Mouse (Mus musculus) left cerebral cortex, adult 9 months (tissue): ENCODE measurements around the gene Ddx19b.
"Not testable (repeated sequence)": the region's sequence is repeated elsewhere in the genome, so short reads cannot be mapped to it uniquely, and the experiment has no call there.

Experiments used
- DNase-seq, 2 experiments: peaks; one replicate each; pipeline ENCODE4 v3.0.0; 2022; ENCODE audit warnings: low spot score in 2 of 2

The Ddx19b gene

DNA sequence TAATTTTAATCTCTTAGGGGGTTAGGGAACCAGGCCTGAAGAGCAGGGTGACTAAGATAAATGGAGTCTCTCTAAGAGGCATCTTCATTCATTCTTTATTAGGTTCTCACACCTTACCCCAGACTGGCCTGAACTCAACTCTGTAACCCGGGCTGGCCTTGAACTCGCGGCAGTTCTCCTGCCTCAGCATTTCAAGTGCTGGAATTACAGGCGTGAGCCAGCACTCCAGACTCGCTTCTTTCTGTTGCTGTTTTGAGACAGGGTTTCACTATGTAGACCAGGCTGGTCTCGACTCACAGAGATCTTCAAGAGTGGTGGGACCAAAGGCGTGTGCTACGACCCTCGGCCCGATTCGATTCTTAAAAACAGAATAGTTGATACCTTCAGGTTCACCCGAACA lies 2.7 kb upstream of the Ddx19b start:
- no peak for DNase-seq

DNA sequence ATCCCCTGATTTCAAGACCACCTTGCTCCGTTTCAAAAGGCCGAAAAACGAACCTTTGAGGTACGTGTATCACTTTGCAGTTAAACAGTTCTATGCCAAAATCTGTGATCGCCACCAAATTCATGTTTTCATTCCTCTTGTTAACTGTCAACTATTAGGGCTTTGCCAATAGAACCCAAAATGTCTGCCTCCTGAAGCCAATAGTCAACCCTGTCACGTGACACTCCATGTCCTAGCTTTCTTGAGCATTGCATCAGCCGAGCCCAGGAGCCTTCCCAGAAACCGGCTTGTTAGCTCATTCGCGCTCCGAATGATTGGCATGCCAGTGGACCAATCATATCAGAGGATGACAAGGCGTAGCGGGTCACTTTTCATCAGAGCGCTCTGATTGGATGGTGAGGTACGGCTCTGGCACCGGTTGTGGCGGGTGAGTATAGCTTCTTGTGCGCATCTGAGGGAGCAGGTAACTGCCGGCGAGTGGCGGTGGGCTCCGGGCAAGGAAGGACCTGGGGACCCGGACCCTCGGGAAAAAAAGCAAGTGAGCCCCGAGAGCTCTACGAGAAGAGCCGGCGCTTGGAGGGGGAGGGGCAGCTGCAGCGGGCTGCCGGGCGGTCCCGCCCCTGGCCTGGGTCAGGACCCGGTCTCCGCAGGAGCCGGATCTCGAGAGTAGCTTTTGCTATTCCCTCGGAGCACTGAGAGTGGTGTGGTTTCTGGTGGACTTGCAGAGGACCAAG lies 2.1 kb upstream of the Ddx19b start:
- DNase-seq, result peak; percentile 99 to 100

DNA sequence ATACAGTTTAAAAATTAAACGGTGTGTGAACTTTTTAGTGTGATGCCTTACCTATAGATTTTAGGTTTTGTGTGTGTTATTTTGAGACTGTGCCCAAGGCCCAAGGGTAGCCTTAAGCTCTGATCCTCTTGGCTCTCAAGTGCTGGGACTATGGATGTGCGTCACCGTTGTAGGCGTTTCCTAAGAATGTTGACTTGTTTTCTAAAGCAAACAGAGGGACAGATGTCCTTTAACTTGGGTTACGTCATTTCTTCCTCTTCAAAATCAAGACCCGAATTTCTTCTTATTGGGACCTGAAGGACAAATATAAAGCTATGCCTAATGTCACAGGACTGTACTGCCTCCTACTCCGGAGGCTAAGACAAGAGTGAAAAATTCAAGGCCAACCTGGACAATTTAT lies 1.4 kb upstream of the Ddx19b start, which contains the start of gene Aars:
Gene Aars (plus strand): TSS at position 229 of the 400 bp plus-strand sequence.
- DNase-seq, result no peak

DNA sequence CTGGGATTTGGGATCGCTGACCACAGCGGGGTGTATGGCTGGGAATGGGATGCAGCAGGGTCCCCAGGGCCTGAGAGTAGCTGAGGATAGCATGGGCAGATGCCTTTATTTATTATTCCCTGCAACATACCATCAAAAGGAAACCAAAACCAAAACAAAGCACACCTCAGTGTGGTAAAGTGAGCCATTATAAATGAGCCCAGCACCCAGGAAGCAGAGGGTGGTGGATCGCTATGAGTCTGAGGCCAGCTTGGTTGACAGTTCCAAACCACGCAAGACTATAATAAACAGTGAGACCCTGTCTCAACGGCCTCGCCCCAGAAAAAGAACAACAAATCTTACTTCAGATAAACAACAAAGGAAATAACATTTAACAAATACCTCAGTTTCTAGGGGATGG lies 1.5 kb downstream of the Ddx19b start:
- DNase-seq, result no peak

DNA sequence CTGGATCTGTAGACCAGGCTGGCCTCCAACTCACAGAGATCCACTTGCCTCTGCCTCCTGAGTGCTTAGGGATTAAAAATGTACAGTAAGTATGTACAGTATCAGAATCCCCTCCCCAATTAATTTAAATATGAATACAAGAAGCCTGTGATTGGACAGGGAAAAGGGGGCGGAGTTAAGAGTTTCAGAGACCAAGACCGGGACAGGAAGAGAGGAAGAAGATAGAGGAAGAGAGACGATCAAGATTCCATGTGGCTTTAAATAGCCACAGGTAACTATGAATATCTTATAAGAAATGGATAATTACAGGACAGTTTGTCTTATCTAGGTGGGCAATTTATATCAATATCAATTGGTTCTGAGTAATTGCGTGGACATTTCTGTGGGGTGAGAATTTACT lies 2.0 kb downstream of the Ddx19b start:
- no peak for DNase-seq

DNA sequence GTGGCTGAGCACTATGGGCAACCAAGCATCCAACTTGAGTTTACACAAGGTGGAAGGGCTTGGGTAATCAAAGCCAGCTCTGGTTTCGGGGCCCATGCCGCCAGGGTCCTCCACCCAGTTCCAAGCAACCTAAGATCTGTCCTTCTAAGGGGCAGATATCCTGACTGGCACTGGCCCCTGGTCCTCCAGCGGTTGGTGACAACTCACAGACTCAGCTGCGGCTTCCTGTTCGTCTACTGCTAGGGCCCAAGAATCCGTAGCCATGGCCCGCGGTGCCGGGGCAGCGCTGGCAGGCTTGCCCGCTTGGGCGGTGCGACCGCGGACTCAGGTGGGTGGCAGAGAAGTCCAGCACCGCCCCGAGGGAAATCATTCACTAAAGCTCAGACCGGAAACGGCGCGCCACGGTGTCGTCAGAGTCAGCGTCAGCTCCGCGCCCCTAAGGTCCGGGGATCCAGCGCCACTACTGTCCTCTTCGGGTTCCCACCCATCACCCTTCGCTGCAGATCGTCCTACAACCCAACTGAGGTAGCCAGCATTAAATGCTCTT lies 4.1 kb downstream of the Ddx19b start:
- peak; percentile 62 to 88 for DNase-seq

DNA sequence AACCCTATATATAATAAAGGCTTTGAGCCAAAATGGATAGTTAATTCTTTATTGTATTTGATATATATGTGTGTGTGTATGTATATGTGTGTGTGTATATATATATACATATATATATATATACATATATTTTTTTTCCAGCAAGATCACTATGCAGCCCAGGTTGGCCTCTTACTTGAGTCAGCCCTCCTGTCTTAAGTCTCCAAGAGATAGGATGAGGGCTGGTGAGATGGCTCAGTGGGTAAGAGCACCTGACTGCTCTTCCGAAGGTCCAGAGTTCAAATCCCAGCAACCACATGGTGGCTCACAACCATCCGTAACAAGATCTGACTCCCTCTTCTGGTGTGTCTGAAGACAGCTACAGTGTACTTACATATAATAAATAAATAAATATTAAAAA lies 4.9 kb downstream of the Ddx19b start:
- not testable (repeated sequence) for DNase-seq

DNA sequence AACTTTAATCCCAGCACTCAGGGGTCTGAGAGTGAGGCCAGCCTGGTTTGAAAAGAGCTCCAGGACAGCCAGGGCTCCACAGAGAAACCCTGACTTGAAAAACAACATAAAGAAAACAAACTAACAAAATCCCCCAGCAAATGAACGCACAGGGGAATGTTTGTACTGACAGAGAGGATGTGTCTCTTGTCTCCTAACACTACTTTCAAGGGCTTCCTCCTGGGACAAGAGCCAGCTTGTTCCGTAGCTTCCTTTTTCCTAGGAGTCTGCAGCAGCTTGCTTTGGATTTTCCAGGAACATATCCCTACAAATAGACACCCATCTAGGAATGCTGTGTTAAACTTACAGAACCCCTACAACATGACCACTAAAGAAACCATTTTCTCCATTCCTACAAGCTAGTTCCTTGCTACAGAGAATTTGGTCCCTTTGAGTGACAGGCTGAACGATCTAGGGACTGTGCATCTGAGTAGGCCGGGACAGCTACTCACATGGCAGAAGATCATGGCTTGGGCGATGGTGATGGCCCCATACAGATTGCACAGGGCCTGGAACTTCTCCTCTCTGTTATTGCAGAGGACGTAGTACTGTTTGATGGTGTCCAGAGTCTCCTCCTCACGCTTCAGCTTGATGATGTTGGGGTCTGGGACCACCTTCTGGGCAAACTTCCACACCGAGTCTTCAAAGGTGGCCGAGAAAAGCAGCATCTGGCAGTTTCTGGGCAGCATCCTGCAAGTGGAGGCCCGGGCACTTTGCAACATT lies 21.1 kb downstream of the Ddx19b start:
- not testable (repeated sequence) for DNase-seq

DNA sequence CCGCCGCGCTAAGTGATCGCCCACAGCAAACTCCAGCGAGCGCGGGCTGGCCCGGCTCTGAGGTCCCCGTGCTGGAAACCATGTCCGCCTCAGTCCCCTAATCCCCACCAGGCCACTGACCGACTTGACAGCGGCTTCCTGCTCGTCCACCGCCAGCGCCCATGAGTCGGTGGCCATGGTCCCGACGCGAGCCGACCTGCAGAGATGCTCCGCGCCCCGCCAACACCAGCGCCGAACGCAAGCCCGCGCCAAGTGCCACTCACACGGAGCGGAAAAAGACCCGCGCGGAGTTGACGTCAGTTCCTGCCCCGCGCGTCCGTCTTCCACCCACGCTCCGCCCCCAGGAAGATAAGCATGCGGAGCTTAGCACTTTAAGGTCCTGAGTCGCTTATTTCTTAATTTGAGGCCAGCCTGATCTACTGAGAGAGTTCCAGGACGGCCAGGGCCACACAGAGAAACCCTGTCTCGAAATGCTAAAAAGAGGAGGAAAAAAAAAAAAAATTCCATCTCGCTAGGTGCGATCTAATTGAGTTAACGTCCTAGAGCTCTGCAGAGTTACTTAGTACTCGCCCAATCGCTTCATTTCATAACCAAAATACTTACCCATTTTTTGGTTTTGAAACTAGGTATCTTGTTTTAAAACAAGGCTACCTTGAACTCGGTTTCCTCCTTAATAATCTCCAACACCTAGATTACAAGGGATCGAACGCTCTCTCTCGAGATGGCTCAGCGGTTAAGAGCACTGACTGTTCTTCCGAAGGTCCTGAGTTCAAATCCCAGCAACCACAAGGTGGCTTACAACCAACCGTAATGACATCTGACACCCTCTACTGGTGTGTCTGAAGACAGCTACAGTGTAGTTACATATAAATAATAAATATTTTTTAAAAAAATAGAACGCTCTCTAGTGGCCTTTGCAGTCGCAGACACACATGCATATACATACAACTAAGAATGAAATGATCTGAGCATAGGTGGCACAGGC lies 33.7 kb downstream of the Ddx19b start, which contains the start of gene Ddx19a:
Gene Ddx19a (minus strand): TSS at position 254 of the 985 bp plus-strand sequence.
- peak; percentile 71 to 89 for DNase-seq

DNA sequence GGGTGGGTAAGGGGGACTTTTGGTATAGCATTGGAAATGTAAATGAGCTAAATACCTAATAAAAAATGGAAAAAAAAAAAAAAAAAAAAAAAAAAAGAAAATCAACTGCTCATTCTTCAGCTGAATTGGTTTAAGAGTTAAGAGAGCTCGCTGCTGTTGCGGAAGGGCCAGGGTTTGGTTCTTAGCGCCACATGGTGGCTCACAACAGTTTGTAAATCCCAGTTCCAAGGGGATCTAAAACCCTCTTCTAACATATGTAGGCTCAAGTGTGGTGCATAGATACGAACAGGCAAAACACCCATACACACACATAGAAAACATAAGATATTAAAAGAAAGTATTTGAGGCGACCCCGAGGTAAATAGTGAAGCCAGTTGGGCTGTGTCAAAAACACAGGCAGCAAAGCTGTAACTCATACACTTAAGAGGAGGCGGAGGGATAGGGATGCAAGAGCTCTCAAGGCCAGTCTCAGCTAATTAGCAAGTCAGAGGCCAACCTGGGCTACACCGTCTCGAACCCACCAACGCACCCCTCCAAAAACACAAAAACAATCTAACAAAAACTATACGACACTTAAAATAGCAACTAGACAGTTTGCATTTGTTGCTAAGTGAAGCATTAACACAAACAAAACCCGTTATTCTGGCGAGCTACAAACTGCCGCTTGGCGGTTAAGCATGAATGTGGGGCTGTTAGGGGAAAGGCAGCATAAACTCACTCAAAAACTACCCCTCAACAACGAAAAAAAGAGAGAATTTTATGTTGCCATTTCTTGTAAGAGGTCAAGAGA lies 34.7 kb downstream of the Ddx19b start:
- no peak for DNase-seq

DNA sequence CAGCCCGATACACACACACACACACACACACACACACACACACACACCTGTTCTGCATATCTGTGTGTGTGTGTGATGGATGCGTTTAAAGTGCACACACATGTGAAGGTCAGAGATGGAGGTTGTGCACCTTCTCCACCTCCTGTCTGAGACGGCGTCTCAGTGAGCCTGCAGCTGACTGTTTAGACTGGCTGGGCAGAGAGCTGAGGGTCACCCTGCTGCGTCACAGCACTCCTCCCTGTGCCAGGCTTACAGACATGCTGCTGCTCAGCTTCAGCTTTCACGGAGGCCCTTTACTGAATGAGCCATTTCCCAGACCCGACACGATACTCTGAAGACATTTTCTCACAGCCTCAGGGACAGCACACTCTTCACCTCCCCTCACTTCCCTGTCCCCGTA lies 41.5 kb downstream of the Ddx19b start:
- DNase-seq, result no peak

DNA sequence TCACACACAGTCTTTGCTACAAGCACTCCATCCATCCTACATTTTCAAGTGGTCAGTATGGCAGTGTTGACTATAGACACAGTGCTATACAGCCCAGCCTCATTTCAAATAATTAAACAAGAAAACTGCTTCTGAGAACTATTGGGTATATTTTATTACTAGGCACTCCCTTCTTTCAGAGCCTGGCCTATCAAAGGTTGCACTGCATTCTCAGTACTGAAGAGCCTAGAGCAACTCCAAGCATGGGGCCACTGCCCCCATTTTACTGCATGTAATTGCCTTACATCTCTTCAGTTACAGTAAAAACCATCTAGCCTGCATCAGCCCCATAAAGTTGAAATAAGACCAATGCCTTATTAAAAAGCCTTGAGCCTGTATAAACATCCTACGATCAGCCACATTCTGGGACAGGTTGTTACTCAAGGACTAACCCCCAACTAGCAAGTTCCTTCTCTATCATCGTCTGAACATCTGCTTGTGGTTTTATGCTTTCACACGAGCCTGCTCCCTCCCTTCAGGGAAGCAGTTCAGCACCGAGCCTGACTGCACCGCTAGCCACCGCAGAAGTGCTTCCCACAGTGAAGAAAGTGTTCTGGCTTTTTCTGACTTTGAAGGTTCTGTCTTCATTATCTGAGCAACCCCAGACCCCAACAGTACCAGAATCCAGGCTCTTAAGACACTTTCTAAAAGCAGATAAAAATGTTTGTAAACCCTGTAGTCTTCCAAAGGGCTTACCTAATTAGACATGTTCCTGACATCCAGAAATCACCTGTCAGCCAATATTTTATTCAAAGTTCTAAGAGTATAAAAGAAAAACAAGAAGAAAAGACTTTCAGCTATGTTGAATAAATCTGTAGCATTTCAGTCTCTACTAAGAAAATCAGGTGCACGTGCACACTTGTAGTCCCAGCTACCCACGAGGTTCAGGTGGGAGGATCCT lies 43.5 kb downstream of the Ddx19b start:
- DNase-seq, result no peak

DNA sequence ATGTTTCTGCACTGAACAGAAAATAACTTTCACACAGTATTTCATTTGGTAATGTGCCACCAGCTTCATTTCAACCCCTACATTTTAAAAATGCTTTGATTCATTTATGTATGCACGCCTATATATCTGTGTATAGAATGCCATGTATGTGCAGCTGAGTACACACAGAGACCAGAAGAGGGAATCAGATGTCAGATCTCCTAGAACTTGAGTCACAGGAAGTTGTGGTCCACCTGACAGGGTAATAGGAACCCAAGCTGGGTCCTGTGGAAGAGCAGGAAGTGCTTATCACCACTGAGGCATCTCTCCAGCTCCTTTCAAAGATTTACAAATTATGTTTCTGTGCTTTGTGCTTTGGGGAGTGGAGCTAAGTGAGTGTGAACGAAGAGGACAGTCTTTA lies 50.2 kb downstream of the Ddx19b start:
- DNase-seq, result no peak

DNA sequence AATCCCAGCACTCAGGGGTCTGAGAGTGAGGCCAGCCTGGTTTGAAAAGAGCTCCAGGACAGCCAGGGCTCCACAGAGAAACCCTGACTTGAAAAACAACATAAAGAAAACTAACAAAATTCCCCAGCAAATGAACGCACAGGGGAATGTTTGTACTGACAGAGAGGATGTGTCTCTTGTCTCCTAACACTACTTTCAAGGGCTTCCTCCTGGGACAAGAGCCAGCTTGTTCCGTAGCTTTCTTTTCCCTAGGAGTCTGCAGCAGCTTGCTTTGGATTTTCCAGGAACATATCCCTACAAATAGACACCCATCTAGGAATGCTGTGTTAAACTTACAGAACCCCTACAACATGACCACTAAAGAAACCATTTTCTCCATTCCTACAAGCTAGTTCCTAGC lies 53.6 kb downstream of the Ddx19b start:
- DNase-seq, result not testable (repeated sequence)

DNA sequence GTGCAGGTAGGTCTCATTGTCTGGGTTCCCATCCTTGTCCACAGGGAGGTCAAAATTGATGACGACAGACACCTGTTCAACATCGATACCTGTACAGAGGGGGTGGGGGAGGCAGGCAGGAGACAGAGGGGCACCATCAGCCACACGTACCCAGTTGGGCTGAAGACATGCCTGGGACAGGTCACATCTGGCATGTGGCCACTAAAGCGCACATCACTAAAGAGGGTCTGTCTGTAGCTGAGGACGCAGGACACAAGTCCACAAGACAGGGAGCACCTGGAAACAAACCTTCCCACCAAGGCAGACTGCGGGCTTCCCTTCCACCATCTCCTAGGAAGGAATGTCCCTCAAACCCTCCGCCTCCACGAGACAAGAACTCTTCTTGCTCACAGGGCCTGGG lies 55.0 kb downstream of the Ddx19b start:
- DNase-seq, result not testable (repeated sequence)

DNA sequence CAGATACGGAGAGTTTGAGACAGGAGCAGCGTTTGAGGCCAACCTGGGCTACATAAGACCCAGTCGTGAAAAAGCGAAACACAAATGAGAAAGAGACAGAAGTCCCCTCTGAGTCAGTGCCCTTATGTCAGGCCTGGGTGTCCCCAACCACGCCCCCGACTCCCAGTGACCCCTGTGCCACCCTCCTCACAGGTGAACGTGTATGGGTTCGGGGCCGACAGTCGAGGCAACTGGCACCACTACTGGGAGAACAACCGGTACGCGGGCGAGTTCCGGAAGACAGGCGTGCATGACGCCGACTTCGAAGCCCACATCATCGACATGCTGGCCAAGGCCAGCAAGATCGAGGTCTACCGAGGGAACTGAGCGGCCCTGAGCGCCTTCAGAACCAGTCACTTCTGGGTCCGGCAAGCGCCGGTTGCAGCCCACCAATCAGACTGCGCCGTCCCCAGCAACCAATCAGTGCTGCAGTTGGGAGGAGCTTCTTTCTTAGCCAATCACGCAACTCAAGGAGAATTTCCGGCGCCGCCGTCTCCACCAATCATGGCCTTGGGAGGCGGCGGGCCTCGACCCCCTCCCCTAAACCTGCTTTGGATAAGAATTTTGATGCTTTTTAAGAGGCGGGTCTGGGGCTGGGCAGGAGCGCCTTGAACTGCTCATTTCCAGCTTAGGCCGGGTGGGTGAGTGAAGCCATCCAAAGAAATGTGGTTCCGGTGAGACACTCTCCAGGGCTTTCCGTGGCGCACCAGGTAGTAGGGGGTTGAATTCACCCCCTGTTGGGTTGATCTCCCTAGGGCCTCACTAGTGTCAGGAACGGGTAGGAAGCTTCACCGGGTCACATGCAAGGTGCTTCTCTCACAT lies 61.4 kb downstream of the Ddx19b start:
- DNase-seq, result peak; percentile 86 to 95

DNA sequence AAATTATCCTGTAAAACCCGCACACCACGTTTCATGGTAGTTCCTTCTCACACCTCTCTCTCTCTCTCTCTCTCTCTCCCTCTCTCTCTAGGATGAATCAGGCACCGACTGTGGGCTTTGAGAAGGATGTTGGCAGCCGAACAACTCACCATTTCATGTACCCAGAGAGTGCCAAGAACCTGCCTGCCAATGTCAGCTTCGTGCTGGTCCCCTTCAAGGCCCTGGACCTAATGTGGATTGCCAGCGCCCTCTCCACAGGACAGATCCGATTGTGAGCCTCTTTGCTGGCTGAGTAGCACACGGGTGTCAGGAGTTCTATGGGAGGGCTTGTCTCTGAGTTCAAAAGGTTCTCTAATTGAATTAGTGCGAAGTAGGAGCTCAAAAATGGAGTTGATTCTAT lies 64.2 kb downstream of the Ddx19b start:
- no peak for DNase-seq

DNA sequence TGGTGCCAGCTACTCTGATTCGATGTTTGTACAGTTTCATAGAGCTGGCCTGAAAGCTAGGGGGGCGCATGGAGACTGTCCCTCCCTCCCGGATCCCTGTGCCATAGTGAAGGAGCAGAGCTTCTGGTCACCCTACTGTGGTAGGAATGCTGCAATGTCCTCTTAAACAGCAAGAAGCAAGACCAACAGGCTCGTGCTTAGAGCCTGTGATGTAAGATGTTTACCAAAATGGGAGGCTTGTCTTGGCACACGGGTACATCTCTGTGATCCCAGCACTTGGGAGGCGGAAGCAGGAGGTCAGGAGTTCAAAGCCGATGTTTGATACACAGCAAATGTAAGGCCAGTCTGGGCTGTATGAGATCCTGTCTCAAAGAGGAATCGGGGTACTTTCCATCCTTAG lies 65.0 kb downstream of the Ddx19b start:
- no peak for DNase-seq

DNA sequence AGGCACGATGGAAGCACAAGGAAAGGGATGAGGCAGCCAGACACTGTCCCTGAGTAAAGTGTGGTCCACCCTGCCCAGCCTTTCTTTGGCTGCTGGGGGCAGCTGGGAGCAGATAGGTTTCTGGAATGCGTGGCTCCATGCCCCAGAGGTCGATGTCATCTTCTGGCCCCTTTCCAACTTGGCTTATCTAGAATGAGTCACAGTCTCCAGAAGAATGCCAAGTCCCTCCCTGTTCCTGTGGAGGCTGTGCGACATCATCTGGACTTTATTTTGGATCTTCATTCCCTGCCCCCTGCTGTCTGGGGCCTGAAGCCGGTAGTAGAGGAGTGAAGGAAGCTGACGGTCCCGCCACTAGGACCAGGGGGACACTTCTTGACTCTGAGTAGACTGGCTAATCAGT lies 66.0 kb downstream of the Ddx19b start:
- peak; percentile 57 to 75 for DNase-seq
